Mouse (Mus musculus) kidney, postnatal 0 days (tissue): ENCODE measurements around the gene Scml4. TPM values are rescaled to one million over a fixed set of nuclear protein-coding genes. Genes with fewer than 3 reads are reported as not detected.

Experiments
- ATAC-seq: fragments of 200-750 bp; cut with Nextera tagmentation; replicated peaks from 2 replicates; pipeline ENCODE4 v1.8.0; 2017; ENCODE audit warnings: low read depth, moderate number of reproducible peaks, moderate TSS enrichment, moderate library complexity; ENCODE audit not compliant: low FRiP score
- DNase-seq: peaks from one replicate; pipeline ENCODE4 v3.0.0-alpha.2; 2016; ENCODE audit warnings: low spot score
- H3K27ac ChIP-seq: fragments of 300-500 bp; sonication (generic); 2 replicates; pipeline ENCODE4 v1.5.1; 2014; ENCODE audit warnings: mild to moderate bottlenecking
- H3K27me3 ChIP-seq: fragments of 300-500 bp; sonication (generic); 2 replicates; pipeline ENCODE4 v1.6.1; 2014; ENCODE audit warnings: low read length, mixed read lengths; ENCODE audit not compliant: insufficient read depth
- H3K36me3 ChIP-seq: fragments of 300-500 bp; sonication (generic); 2 replicates; pipeline ENCODE4 v1.6.1; 2014; ENCODE audit warnings: low read length, mixed read lengths; ENCODE audit not compliant: insufficient read depth
- H3K4me1 ChIP-seq: fragments of 300-500 bp; sonication (generic); replicated peaks from 2 replicates; pipeline ENCODE4 v1.6.1; 2014; ENCODE audit warnings: antibody characterized with exemption, low read length, mixed read lengths; ENCODE audit not compliant: insufficient read depth
- H3K4me2 ChIP-seq: fragments of 300-500 bp; sonication (generic); 2 replicates; pipeline ENCODE4 v1.6.1; 2014; ENCODE audit warnings: mild to moderate bottlenecking, low read length, moderate library complexity, mixed read lengths
- H3K4me3 ChIP-seq: fragments of 300-500 bp; sonication (generic); replicated peaks from 2 replicates; pipeline ENCODE4 v1.5.1; 2014; ENCODE audit warnings: low read depth, low read length
- H3K9ac ChIP-seq: fragments of 300-500 bp; sonication (generic); 2 replicates; pipeline ENCODE4 v1.6.1; 2014; ENCODE audit warnings: low read depth, low read length
- H3K9me3 ChIP-seq: fragments of 300-500 bp; sonication (generic); replicated peaks from 2 replicates; pipeline ENCODE4 v1.6.1; 2016; ENCODE audit warnings: low read length, inconsistent platforms, mixed read lengths
- CTCF ChIP-seq: IDR thresholded peaks from 2 replicates; pipeline ENCODE4 v1.5.1; 2016; ENCODE audit warnings: antibody characterized with exemption, low read depth, mild to moderate bottlenecking, moderate library complexity
- WGBS: fragments of 180-500 bp; shearing (Covaris S2); extraction: QIAGEN DNeasy Blood & Tissue Kit; methylation state at CpG from one replicate; pipeline ENCODE4 v1.1.7; 2014; 5-methylcytosine and 5-hydroxymethylcytosine counted together
- polyA plus RNA-seq: library from polyadenylated mRNA; unstranded; fragments of >200 nt; fragmentation: Nextera tagmentation; extraction: Ambion mirVana; gene quantifications from 2 replicates; pipeline ENCODE4 v1.2.1, GENCODE M21; 2015

Gene Scml4
- polyA plus RNA-seq, 1 experiment from 2014 or later: 2.0 TPM

DNA sequence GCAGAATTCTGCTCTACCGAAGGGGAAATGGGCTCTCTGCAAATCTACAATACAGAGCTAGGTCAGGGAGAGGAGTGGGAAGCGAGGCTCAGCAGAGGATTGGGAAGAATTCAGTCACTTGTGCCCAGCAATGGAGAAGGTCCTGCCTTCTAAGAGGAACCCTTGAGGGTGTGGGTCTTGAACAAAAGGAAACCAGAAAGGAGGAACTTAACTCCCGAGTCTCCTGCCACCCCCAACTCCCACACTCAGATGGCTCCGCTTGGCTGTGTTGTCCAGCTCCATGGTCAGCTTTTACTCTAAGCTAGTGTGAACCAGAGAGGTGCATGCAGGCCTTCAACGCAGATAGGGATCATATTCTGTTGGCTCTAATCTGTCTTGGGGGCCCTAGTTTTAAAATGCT is 16.0 kb downstream of the Scml4 start:
- Histone ChIP-seq H3K36me3 (no peaks in the 10 kb centered on the region), H3K27ac (no peak overlapping the region), H3K9me3 (no peaks in the 10 kb centered on the region), H3K4me1 (no peaks in the 10 kb centered on the region), H3K27me3 (no peaks in the 10 kb centered on the region), H3K4me3 (no peak overlapping the region), H3K4me2 (no peak overlapping the region), H3K9ac (no peak overlapping the region)
- no peak for DNase-seq
- no peak for TF ChIP-seq CTCF
- 61% methylated on average over 5 of the region's 5 CpGs for WGBS
- ATAC-seq: no peak

DNA sequence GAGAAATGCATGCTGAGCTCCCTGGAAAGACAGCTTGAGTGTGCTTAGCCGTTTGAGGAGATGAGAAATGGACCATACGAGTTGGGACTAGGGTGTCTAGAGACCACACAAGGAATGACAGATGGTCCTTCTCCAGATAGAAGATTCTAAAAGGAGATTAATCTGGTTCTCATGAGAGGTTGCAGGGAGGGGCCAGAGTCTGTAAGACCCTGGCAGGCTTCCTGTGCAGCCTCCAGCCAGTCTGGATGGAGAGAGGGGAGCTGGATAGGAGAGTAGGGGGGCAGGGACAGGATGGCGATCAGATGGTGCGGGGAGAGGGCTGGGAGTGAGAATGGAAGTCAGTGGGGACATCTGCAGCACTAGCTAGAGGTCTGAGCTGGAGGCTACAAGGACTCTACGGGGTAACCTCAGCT is 19.1 kb downstream of the Scml4 start:
- H3K36me3 ChIP-seq: no peaks in the 10 kb centered on the region
- DNase-seq (peak; percentile 68), ATAC-seq (0 out of 2 replicates have a peak, but pooled peaks have one; percentile 57)
- peak overlapping the region; percentile 8; the same call in 1 of the 2 replicates for H3K27ac ChIP-seq
- 55% methylated on average over 5 of the region's 5 CpGs for WGBS
- no peaks in the 10 kb centered on the region for H3K4me1 ChIP-seq
- no peaks in the 10 kb centered on the region for H3K9me3 ChIP-seq
- TF ChIP-seq CTCF: no peak
- no peaks in the 10 kb centered on the region for H3K27me3 ChIP-seq
- H3K4me3 ChIP-seq: no peak overlapping the region
- no peak overlapping the region for H3K4me2 ChIP-seq
- no peak overlapping the region for H3K9ac ChIP-seq

DNA sequence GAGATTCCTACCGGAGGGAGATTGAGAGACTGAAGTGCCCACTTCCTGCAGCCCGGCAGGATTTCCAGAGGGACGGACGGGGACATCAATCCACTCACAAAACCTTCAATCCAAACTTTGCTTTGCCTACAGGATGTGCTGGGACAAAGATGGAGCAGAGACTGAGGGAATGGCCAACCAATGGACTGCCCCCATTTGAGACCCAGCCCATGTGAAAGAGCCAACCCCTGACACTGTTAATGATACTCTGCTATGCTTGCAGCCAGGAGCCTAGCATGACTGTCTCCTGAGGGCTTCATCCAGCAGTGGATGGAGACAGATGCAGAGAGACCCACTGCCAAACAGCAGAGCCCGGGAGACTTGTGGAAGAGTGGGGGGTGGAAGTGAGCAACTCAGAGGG is 19.5 kb downstream of the Scml4 start:
- no peaks in the 10 kb centered on the region for H3K36me3 ChIP-seq
- ATAC-seq: no peak; the same call in 1 of the 2 replicates
- H3K9ac ChIP-seq: no peak overlapping the region
- WGBS: 60% methylated on average over 5 of the region's 5 CpGs
- H3K4me1 ChIP-seq: no peaks in the 10 kb centered on the region
- peak; percentile 15 for DNase-seq
- H3K27ac ChIP-seq: peak overlapping the region; percentile 8; the same call in 1 of the 2 replicates
- no peaks in the 10 kb centered on the region for H3K27me3 ChIP-seq
- TF ChIP-seq CTCF: no peak
- H3K9me3 ChIP-seq: no peaks in the 10 kb centered on the region
- H3K4me3 ChIP-seq: no peak overlapping the region
- H3K4me2 ChIP-seq: no peak overlapping the region

DNA sequence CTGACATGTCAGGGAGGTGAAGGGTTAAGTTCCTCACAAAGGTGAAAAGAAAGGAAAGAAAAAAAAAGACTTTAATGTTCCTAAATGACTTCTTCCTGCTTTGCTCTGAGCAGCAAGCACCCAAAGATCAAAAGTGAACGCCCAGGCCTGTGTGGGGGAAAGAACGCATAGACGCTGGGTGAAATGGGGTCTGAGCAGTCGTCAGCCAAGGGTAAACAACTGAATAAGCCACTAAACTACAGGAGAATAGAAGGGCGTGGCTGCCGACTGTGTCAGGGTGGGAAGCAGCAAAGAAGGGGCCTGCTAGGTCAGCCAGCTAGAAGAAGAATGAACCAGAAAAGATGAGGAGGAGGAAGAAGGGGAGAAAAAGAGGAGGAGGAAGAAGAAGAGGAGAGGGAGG is 26.9 kb downstream of the Scml4 start:
- 4% methylated on average over 6 of the region's 6 CpGs for WGBS

DNA sequence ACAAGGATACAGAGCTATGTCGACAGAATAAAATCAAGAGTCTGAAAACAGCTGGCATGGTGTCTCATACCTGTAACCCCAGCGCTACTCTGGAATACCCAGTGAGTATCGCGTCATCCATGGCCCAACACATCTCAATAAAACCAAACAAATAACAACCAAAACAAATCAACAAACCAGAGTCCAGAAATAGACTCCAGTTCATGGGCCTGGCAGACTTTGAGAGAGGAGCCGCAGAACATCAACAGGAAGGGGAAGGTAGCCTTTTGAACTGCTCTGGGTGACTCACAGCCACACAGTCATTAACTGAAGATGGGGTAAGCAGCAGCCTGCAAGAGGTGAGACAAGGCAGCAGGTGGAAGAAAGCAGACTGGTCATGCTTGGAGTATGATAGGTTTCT is 28.1 kb downstream of the Scml4 start:
- no peak overlapping the region for H3K27ac ChIP-seq
- H3K9ac ChIP-seq: no peak overlapping the region
- no peak for TF ChIP-seq CTCF
- no peak overlapping the region for H3K4me2 ChIP-seq
- H3K36me3 ChIP-seq: no peaks in the 10 kb centered on the region
- H3K9me3 ChIP-seq: no peaks in the 10 kb centered on the region
- no peak overlapping the region for H3K4me3 ChIP-seq
- ATAC-seq (no peak), DNase-seq (no peak)
- 80% methylated on average over 5 of the region's 5 CpGs for WGBS
- H3K27me3 ChIP-seq: no peaks in the 10 kb centered on the region
- H3K4me1 ChIP-seq: no peaks in the 10 kb centered on the region

More for the DNA sequence above, 26.9 kb downstream of the Scml4 start:
- TF ChIP-seq CTCF: no peak
- H3K9ac ChIP-seq: no peak overlapping the region
- no peaks in the 10 kb centered on the region for H3K9me3 ChIP-seq
- H3K4me3 ChIP-seq: no peak overlapping the region
- no peaks in the 10 kb centered on the region for H3K4me1 ChIP-seq
- no peak overlapping the region for H3K27ac ChIP-seq
- no peaks in the 10 kb centered on the region for H3K36me3 ChIP-seq
- ATAC-seq: no peak
- DNase-seq: no peak
- H3K27me3 ChIP-seq: no peaks in the 10 kb centered on the region
- H3K4me2 ChIP-seq: no peak overlapping the region

DNA sequence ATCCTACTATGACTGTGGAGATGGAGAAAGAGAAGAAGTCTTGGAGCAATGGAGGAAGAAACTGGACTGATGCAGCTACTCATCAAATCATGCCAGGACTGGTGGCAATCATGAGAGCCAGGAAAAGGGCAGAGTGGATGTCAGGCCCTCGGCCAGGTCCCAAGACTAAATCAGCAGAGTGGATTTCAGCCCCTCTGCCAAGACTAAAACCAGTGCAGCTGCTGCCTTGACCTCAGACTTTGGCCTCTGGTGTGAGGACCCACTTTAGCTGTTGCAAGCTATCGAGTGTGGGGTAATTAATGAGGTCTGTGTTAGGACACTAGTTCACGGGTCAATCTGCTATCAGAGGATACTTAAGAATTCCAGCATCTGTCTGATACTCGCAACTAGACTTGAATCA is 30.2 kb downstream of the Scml4 start:
- Histone ChIP-seq H3K9me3 (no peaks in the 10 kb centered on the region), H3K27ac (no peak overlapping the region), H3K4me2 (no peak overlapping the region), H3K9ac (no peak overlapping the region), H3K27me3 (no peaks in the 10 kb centered on the region), H3K36me3 (no peaks in the 10 kb centered on the region), H3K4me3 (no peak overlapping the region), H3K4me1 (no peaks in the 10 kb centered on the region)
- no peak for DNase-seq
- no peak for TF ChIP-seq CTCF
- WGBS: 42% methylated on average over 4 of the region's 4 CpGs
- ATAC-seq: no peak

DNA sequence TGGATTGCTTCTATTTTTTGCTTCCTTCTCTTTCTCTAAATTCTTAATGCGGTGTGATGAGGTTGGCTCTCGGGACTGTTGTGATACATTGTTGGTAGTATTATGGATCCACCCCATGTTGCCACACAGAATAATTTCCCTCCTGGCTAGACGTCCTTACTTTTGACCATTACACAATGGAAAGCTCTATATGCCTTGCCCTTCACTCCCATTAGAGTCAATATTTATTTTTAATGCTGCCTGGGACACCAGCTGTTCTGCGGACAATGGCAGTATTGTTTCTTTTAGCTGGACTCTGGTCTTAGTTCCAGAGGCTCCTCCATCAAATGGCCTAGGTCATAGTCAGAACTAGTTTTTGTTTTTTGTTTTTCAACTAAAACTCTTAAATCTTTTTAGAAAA is 32.1 kb downstream of the Scml4 start:
- no peak overlapping the region for H3K27ac ChIP-seq
- no peaks in the 10 kb centered on the region for H3K9me3 ChIP-seq
- H3K9ac ChIP-seq: no peak overlapping the region
- H3K36me3 ChIP-seq: no peaks in the 10 kb centered on the region
- H3K4me1 ChIP-seq: no peaks in the 10 kb centered on the region
- DNase-seq: no peak
- 73% methylated on average over 4 of the region's 4 CpGs for whole genome bisulfite sequencing
- no peak overlapping the region for H3K4me2 ChIP-seq
- TF ChIP-seq CTCF: no peak
- no peak for ATAC-seq
- H3K4me3 ChIP-seq: no peak overlapping the region
- no peaks in the 10 kb centered on the region for H3K27me3 ChIP-seq
